ENCODE assay signal across 1 mouse cellular context in the genomic region with DNA sequence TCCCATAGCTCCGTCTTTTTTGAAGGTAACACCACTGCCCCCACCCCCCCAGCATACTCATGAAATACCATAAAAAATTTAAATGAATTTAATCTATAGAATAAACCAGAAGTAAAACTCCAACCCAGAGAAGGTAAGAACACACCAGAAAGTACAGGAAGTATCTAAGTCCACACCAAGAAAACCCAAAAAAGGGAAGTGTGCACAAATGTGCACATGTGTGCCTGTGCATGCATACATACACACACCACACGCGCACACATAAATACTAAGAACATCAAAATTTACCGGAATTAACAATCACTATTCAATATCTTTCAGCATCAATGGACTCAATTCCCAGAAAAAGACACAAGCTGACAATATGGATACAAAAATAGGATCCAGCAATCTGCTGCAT.
TF ChIP-seq lines count a peak whose summit lies in the region.

No protein-coding gene starts in this region.

TF ChIP-seq in MEL, 35 proteins besides CTCF, POLR2A, EP300 and RAD21 (continued from another document):
- TF ChIP-seq UBTF (IDR thresholded peaks at IDR 0.05; ENCODE audit: borderline replicate concordance, insufficient read depth, low read depth, low read length) (no peak), MAFK (IDR thresholded peaks at IDR 0.05; ENCODE audit: borderline replicate concordance, low read depth, low read length) (no peak), TAL1 (IDR thresholded peaks at IDR 0.05; ENCODE audit: low read length) (no peak), HCFC1 (IDR thresholded peaks at IDR 0.05; ENCODE audit: low read depth, low read length) (no peak), SIN3A (IDR thresholded peaks at IDR 0.05; ENCODE audit: low read length) (no peak), USF1 (IDR thresholded peaks at IDR 0.05; ENCODE audit: low read depth, low read length) (no peak), BHLHE40 (IDR thresholded peaks at IDR 0.05; ENCODE audit: borderline replicate concordance, low read depth, low read length) (no peak), E2F4 (IDR thresholded peaks at IDR 0.05; ENCODE audit: borderline replicate concordance, low read depth, low read length) (no peak), ZNF384 (IDR thresholded peaks at IDR 0.05; ENCODE audit: low read depth, low read length) (no peak), ELF1 (IDR thresholded peaks at IDR 0.05; ENCODE audit: low read depth, low read length) (no peak), CHD1 (IDR thresholded peaks at IDR 0.05; ENCODE audit: low read depth, low read length) (no peak), MYB (IDR thresholded peaks at IDR 0.05; ENCODE audit: low read depth, low read length) (no peak)
